Mouse (Mus musculus) urinary bladder, postnatal 25 days (tissue): ENCODE measurements around the gene Lmx1a.
A peak's percentile ranks its signal among the peaks of the same experiment; 100 is the strongest.

Source experiments
- DNase-seq: peaks from one replicate; pipeline ENCODE4 v3.0.0; 2022; ENCODE audit warnings: low spot score

The Lmx1a gene

DNA sequence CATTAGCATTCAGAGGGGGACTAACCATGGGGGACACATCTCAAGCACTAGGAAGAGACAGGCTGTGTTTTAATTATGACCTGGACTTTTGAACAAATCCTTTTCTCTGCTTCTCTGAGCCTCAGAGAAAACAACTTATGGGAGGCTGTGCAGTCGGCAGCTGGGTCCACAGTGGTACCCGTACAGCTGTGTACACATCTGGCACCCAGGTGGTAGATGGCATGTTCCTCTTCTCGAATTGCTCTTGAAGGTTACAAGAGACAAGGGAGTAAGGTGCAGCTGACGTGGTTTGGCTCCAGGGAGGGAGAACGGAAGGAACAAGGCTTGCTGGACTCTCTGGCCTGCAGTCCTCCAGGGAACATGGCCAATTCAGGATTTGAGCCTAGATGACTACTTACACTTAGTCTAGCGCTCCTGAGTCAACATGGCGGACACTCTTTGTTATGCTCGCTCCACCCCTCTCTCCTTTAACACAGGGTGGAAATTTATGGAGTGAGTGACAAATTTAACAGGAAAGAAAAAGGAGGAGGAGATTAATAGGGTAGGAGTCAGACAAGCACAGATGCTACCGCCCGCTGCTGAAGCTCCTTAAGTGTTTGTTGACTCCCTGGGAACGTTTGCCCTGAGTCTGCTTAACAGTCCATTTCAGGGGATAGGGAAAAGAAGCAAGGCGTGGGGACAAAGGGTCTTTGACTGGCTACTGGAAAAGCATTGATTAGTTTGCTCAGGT, 99.8 kb downstream of the Lmx1a start:
- no peak for DNase-seq

GRCm38 (mm10) chr1:167789448-167789847, 100.4 kb downstream of the Lmx1a start:
- DNase-seq: no peak

DNA sequence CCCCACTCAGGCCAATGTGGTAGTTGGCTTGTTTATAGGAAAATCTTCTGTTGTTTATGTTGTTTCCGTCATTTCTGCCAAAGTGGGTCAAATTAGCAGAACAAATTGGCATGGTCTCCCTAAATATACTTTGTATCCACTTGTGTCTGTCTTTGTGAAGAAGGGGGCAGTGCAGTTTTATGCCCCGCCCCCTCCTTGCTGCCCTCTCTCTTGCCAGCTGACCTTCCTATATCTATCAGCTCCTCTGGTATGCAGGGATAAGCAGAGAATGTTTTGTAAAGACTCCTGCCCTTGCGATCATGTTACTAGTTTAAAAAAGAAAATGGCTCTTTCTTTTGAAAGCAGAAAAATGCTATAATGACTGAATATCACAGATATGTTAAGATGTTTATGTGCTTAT, 101.7 kb downstream of the Lmx1a start:
- DNase-seq: no peak

DNA sequence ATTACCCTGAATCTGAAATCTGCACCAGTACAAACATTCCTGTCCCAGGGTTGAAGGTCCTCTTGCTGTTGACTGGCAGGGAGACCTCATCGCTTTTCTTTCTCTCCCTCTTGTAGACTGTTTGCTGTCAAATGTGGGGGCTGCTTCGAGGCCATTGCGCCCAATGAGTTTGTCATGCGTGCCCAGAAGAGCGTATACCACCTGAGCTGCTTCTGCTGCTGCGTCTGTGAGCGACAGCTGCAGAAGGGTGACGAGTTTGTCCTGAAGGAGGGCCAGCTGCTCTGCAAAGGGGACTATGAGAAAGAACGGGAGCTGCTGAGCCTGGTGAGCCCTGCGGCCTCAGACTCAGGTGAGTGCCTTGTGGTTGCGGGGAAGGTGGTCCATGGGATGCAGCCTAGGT, 102.2 kb downstream of the Lmx1a start:
- DNase-seq: no peak

GRCm38 (mm10) chr1:167801923-167802322, 112.9 kb downstream of the Lmx1a start:
- DNase-seq: no peak

GRCm38 (mm10) chr1:167802510-167803271, 113.7 kb downstream of the Lmx1a start:
- peak; percentile 8 for DNase-seq

GRCm38 (mm10) chr1:167803351-167803981, 114.4 kb downstream of the Lmx1a start:
- no peak for DNase-seq

DNA sequence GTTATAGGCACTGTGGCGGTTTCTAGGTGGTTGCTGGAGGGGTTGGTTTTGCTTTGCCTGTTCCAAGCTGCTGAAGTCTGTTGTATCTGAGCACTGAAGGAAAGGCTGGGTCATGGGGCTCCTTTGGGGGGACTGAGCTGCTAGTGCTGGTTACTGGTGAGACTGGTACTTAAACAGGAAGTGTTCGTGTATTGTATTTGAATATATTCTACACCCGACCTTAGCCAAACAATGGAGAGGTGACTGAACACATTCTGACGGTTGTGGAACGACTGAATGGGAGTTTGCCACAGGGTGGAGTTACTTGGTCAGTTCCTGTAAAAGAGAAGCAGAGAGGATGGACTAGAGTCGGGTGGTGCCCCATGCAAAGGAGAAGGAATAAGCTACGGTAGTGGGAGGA, 115.8 kb downstream of the Lmx1a start:
- DNase-seq: no peak

DNA sequence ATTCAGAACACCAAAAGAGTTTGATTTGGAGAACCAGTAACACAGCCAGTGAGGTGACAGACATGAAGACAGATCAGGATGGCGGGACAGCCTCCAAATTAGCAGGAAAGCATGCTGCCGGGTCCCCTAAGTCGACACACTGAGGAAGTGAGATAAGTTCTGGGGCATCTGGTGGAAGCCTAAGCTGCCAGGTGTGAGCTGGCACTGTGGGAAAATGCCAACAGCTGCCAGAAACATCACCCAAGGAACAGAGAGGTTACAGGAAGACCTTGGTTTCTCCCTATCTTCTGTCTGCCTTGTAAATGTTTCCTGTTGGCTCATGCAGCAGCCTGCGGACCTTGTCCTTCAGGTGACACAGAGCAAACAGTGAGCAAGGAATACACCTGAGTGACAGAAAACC, 122.1 kb downstream of the Lmx1a start:
- no peak for DNase-seq

- no peak for DNase-seq
Observed at GRCm38 (mm10) chr1:167815166-167815565, 126.1 kb downstream of the Lmx1a start.

DNA sequence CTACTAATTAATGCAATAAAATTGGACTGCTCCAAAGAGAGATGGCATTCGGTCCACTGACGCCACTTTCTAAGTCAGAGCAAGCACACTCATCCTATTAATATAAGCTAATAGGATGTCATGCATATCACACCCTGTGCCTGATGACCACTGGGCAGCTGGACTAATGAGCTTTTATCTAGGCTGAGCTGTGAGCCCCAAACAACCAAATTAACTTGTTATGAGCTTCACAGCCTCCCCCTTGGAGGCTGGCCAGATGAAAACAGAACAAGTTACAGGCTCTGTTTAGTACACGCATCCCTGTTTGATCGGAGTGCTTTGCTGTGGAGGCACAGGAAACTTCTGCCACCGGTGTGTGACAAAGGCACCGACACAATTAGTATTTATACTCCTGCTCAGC, 128.0 kb downstream of the Lmx1a start:
- DNase-seq: no peak

DNA sequence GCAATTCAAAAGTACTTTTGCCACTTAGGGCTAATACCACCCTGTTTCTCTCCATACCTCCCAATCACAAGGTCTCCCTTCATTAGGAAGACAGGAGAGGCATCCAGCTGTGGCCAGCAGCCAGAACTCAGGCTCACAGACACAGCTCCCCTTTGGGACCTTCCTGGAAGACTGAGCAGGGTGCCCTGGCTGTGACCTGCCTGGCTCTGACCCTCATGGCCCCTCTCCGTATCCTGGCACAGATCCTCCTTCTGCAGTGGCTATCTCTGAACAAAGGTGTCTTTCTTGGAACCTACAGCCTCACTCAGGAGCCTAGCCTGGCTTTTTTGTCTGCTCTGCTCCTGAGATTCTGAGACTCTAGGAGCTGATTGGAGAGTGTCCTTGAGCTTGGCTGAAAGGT, 128.6 kb downstream of the Lmx1a start:
- no peak for DNase-seq

- DNase-seq: no peak
Observed at GRCm38 (mm10) chr1:167820031-167820430, 131.0 kb downstream of the Lmx1a start.

DNA sequence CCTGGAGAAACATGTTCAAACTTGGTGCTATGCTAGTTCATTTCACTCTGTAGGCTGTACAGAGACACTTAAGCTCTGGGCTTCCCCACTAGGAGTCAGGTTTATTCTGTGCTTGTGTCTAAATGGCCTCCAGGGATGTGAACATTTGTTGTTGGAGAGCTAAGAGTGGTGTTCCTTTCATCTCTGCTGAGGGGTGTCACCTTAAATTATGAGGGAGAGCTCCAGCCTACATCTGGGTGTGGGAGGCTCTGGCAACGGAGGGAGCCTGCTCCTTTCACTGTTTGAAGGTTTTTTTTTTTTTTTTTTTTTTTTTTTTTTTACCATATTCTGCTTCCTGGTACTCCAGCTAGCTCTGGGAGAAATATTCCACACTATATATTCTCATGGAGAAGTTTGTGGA, 132.1 kb downstream of the Lmx1a start:
- DNase-seq: no peak

GRCm38 (mm10) chr1:167830291-167830690, 141.3 kb downstream of the Lmx1a start:
- no peak for DNase-seq

- DNase-seq: no peak
Observed at GRCm38 (mm10) chr1:167831601-167832000, 142.6 kb downstream of the Lmx1a start.

GRCm38 (mm10) chr1:167854801-167855200, 165.8 kb downstream of the Lmx1a start:
- no peak for DNase-seq

GRCm38 (mm10) chr1:167872028-167872427, 183.0 kb downstream of the Lmx1a start:
- no peak for DNase-seq

- DNase-seq: no peak
Observed at GRCm38 (mm10) chr1:167874099-167874498, 185.1 kb downstream of the Lmx1a start.

GRCm38 (mm10) chr1:167877931-167878330, 188.9 kb downstream of the Lmx1a start:
- DNase-seq: no peak

- no peak for DNase-seq
Observed at GRCm38 (mm10) chr1:167878354-167878753, 189.3 kb downstream of the Lmx1a start.

GRCm38 (mm10) chr1:167885776-167886175, 196.7 kb downstream of the Lmx1a start:
- DNase-seq: no peak

GRCm38 (mm10) chr1:167888120-167888519, 199.1 kb downstream of the Lmx1a start:
- DNase-seq: no peak
